Mouse (Mus musculus): ENCODE measurements around the gene Slco4a1. TPM values are rescaled to one million over a fixed set of nuclear protein-coding genes. Genes with fewer than 3 reads are reported as not detected.
A peak's percentile ranks its signal among the peaks of the same experiment; 100 is the strongest.

Gene Slco4a1
- polyA plus RNA-seq, 1 experiment from 2014 or later: 1.7 TPM

DNA sequence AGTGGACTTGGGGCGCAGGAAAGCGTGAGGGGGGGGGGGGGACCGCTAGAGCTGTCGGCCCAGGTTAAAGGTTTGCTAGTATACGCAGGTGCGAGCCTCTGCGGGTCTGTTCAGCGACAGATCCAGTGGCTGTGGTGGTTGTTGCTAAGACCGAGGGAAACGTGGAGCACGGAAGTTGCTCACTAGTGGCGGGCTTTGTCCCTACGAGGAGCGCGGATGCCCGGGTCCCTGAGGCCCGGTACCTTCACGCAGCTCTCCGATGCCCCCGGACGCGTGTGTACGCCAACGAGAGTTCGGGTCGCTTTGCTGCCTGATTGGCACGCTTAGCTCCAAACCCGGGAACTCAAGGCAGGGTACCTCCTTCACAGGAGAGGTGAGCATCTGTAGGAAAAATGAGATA is 660 bp downstream of the Slco4a1 start:
- H3K27me3 ChIP-seq (replicated peaks): peaks cover 41% of the 10 kb centered on the region
- under 1% methylated on average over 28 of the region's 28 CpGs for WGBS
- H3K4me1 ChIP-seq: peaks cover 18% of the 10 kb centered on the region
- H3K27ac ChIP-seq: no peak overlapping the region
- H3K4me2 ChIP-seq: peak overlapping the region; percentile 95
- ATAC-seq (replicated peaks): no peak
- peak overlapping the region; percentile 42; the same call in 1 of the 2 replicates for H3K9ac ChIP-seq
- H3K9me3 ChIP-seq: no peaks in the 10 kb centered on the region
- H3K36me3 ChIP-seq (replicated peaks): no peaks in the 10 kb centered on the region
- H3K4me3 ChIP-seq: peak overlapping the region; percentile 54

DNA sequence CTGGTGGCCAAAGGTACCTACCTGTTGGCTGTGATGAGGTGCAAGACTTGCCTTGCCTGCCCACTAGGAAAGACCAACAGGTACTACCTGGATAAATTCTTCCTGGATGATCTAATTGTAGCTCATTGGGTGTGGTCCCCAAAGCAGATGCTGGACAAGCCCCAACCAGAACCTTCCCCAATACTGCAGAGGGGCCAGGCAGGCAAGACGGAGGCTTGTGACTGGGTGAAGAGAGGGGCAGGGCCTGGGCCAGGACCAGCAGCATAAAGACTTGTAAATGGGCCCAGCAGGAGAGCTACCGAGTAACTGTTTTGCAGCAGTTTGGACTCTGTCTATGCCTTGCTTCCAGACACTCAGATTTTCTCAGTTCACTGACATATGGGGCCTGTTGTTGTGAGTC is 1.6 kb downstream of the Slco4a1 start:
- 24% methylated on average over 2 of the region's 2 CpGs for WGBS
- H3K36me3 ChIP-seq (replicated peaks): no peaks in the 10 kb centered on the region
- peaks cover 41% of the 10 kb centered on the region for H3K27me3 ChIP-seq (replicated peaks)
- H3K4me1 ChIP-seq: peaks cover 18% of the 10 kb centered on the region
- no peak for ATAC-seq (replicated peaks)
- no peak overlapping the region for H3K4me2 ChIP-seq
- no peak overlapping the region for H3K9ac ChIP-seq
- H3K27ac ChIP-seq: no peak overlapping the region
- no peaks in the 10 kb centered on the region for H3K9me3 ChIP-seq
- H3K4me3 ChIP-seq: no peak overlapping the region

DNA sequence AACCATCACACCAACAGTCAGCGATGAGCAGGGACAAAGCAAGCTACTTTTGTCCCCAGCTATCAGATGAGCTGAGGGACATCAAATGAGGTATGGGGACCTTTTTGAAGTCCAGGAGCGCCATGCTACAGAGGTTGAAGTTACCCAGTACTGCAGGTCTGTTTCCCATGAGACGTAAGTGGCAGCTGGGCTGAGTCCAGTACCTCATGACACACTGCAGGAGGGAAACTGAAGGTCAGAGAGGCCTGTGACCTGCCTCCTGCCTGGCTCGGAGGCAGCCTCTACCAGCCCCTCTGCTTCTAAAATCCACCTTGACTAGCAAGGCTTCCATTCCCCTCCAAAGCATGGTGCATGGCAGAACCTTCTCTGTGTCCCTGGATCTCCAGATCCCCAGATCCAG is 3.4 kb downstream of the Slco4a1 start:
- Histone ChIP-seq H3K27me3 (replicated peaks) (peaks cover 40% of the 10 kb centered on the region), H3K36me3 (replicated peaks) (no peaks in the 10 kb centered on the region), H3K9ac (no peak overlapping the region), H3K9me3 (no peaks in the 10 kb centered on the region), H3K4me3 (no peak overlapping the region), H3K4me2 (no peak overlapping the region), H3K4me1 (peaks cover 18% of the 10 kb centered on the region), H3K27ac (no peak overlapping the region)
- no peak for ATAC-seq (replicated peaks)
- WGBS: 87% methylated on average over 4 of the region's 4 CpGs

DNA sequence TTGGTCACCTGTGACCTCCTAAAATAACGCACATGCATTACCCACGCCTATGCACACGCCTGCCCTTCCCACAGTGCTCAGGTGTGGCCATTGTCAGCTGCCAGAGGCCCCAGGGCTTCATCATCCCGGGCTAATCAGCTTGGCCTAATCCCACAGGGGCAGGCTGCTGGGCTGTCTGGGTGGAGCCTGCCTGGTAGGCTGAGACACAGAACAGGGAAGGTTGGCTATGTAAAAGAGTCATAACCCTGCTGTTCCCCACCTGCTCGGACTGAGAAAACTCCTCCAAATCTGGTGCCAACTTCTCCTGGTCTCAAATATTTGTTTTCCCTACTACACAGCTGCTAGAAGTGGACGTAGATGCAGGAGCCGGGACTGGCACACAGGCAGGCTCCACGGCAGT is 4.8 kb downstream of the Slco4a1 start:
- Histone ChIP-seq H3K9ac (no peak overlapping the region), H3K27me3 (replicated peaks) (peaks cover 26% of the 10 kb centered on the region), H3K27ac (no peak overlapping the region), H3K4me1 (peaks cover 15% of the 10 kb centered on the region), H3K4me2 (no peak overlapping the region), H3K9me3 (no peaks in the 10 kb centered on the region), H3K4me3 (no peak overlapping the region), H3K36me3 (replicated peaks) (no peaks in the 10 kb centered on the region)
- no peak for ATAC-seq (replicated peaks)
- WGBS: 46% methylated on average over 8 of the region's 8 CpGs

DNA sequence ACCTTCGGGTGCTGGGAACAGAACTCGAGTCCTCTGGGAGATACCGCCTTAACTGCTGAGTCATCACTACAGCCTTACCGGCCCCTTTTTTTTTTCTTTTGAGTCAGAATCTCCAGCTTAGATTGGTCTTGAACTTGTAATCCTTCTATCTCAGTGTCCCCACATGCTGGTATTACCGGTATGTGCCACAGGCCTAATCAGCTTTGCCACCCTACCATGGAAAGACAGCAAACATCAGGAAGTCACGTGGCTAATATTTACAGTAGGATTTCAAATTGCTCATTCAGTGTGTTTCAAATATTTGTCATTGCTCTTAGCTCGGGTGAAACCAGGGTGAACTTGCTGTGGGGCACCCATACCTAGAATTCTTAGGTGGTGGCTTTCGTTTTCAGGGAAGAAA is 6.5 kb downstream of the Slco4a1 start:
- WGBS: 78% methylated on average over 8 of the region's 8 CpGs
- H3K36me3 ChIP-seq (replicated peaks): no peaks in the 10 kb centered on the region
- H3K27ac ChIP-seq: no peak overlapping the region
- no peak for ATAC-seq (replicated peaks)
- H3K27me3 ChIP-seq (replicated peaks): peaks cover 11% of the 10 kb centered on the region
- no peaks in the 10 kb centered on the region for H3K4me1 ChIP-seq
- H3K4me3 ChIP-seq: no peak overlapping the region
- H3K9ac ChIP-seq: no peak overlapping the region
- no peaks in the 10 kb centered on the region for H3K9me3 ChIP-seq
- no peak overlapping the region for H3K4me2 ChIP-seq

DNA sequence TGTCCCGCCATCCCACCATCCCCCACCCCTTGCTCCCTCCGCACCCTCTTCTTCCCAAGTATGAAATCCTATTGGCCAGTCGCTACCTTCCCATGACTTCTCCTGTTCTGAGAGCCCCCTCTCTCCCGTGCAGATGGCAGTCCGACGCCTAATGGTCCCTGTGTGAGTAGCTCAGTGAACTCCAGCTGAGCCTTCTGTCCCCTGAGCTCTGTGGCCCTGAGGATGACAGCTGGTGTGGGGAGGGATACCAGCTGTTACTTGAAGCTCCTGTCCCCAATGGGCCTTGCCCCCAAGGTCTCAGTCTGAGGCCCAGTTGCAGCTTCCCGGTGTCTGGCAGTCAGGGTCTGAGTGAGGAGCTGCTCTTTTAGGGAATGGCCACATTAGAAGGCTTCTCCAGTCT is 10.5 kb downstream of the Slco4a1 start:
- Histone ChIP-seq H3K9ac (no peak overlapping the region), H3K27me3 (replicated peaks) (peaks cover 5% of the 10 kb centered on the region; the same call in 1 of the 2 replicates), H3K4me2 (no peak overlapping the region), H3K36me3 (replicated peaks) (no peaks in the 10 kb centered on the region), H3K4me1 (no peaks in the 10 kb centered on the region), H3K27ac (no peak overlapping the region), H3K9me3 (no peaks in the 10 kb centered on the region), H3K4me3 (no peak overlapping the region)
- 42% methylated on average over 7 of the region's 7 CpGs for WGBS
- ATAC-seq (replicated peaks): no peak

DNA sequence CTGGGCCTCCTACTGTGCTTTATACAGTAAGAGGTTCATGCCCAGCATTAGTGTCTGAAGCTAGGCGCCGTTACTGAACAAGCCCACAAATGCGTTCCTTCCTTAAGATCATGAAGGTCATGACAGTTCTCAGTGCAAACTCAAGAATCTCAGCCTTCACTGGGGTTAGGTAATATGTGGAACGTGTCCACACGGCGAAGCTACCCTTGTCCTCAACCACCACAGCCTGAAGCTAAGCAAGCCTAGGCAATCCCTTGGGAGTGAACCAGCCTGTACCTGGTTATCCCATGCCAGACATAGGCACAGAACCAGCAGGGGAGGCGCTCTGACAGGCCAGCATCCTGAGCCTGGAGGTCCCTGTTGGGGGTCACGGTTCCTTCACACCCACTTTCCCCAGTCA is 12.8 kb downstream of the Slco4a1 start:
- ATAC-seq (replicated peaks): no peak
- Histone ChIP-seq H3K9me3 (no peaks in the 10 kb centered on the region), H3K36me3 (replicated peaks) (no peaks in the 10 kb centered on the region), H3K4me2 (no peak overlapping the region), H3K9ac (no peak overlapping the region), H3K4me1 (0 out of 2 replicates have a peak, but pooled peaks cover 3% of the 10 kb centered on the region), H3K4me3 (no peak overlapping the region), H3K27me3 (replicated peaks) (peaks cover 5% of the 10 kb centered on the region; the same call in 1 of the 2 replicates), H3K27ac (no peak overlapping the region)
- WGBS: 93% methylated on average over 8 of the region's 8 CpGs

DNA sequence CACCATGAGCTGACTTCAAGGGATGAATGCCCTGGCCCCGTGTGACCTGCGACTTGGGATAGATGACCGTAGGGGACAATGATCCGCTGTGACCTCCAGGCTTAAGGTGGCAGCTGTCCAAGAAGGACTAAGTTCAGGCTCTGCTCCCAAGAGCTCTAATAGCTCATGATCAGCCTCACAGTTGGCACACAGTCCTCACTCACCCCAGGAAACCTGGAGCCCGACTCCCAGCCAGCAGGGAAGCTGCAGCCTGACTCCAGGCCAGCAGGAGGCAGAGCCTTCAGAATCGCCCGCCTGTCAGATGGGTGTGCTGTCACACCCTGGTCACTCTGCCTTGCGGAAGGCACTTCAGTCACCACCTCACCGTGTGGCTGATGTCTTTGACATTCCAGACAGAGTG is 13.7 kb downstream of the Slco4a1 start:
- H3K4me1 ChIP-seq: 0 out of 2 replicates have a peak, but pooled peaks cover 3% of the 10 kb centered on the region
- WGBS: 73% methylated on average over 9 of the region's 9 CpGs
- no peak overlapping the region for H3K4me2 ChIP-seq
- no peak for ATAC-seq (replicated peaks)
- no peak overlapping the region for H3K4me3 ChIP-seq
- H3K36me3 ChIP-seq (replicated peaks): no peaks in the 10 kb centered on the region
- no peaks in the 10 kb centered on the region for H3K9me3 ChIP-seq
- no peak overlapping the region for H3K9ac ChIP-seq
- peaks cover 5% of the 10 kb centered on the region; the same call in 1 of the 2 replicates for H3K27me3 ChIP-seq (replicated peaks)
- no peak overlapping the region for H3K27ac ChIP-seq

DNA sequence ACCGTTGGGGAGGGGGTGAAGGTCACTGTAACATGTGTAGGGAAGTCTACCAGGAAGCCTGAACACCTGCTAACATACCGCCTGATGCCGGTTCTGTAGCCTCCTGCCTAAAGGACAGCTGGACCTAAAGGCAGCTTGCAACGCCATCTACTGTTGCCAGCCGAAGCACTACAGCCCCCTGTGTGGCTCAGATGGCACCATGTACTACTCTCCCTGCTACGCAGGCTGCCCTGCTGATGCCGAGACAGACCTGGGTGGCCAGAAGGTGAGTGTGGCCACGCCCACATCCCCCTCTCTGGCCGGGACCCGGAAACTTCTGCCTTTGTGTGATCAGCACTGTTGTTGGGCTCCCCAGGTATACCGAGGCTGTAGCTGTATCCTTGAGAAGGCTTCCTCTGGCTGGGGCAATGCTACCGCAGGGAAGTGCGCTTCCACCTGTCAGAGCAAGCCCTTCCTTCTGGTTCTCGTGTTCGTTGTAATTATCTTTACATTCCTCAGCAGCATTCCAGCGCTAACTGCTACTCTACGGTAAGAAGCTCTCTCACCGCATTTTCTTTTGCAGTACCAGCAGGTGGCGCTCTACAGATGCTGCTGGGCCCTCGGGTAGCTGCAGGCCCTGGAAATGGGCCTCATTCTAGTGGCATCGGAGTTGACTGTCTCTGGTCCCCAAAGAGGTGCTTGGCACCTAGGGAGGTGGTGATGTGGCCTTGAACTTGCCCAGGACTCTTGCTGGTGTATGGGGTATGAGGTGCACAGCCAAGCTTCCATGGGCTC is 16.4 kb downstream of the Slco4a1 start:
- 5% methylated on average over 21 of the region's 21 CpGs for WGBS
- Histone ChIP-seq H3K9ac (no peak overlapping the region), H3K4me1 (0 out of 2 replicates have a peak, but pooled peaks cover 3% of the 10 kb centered on the region), H3K27ac (no peak overlapping the region), H3K36me3 (replicated peaks) (no peaks in the 10 kb centered on the region), H3K9me3 (no peaks in the 10 kb centered on the region), H3K27me3 (replicated peaks) (peaks cover 5% of the 10 kb centered on the region; the same call in 1 of the 2 replicates), H3K4me3 (no peak overlapping the region), H3K4me2 (no peak overlapping the region)
- peak; percentile 49 for ATAC-seq (replicated peaks)

DNA sequence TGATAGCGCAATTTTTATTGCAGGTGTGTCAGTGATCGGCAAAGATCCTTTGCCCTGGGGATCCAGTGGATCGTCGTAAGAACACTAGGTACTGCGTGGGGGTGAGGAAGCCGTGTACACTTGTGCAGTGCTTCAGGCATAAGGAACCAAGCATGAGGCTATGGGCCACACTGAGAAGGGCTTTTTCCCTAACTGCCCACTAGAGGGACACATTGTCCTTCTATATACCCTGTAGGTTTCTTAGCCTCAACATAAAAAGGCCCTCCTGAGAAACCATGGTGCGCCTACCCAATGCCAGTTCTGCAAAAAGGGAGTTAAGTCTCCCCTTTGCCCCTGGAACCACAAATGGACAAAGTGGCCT is 17.0 kb downstream of the Slco4a1 start:
- no peak overlapping the region for H3K9ac ChIP-seq
- H3K36me3 ChIP-seq (replicated peaks): no peaks in the 10 kb centered on the region
- peak; percentile 83 for ATAC-seq (replicated peaks)
- no peak overlapping the region for H3K27ac ChIP-seq
- 37% methylated on average over 7 of the region's 7 CpGs for WGBS
- no peak overlapping the region for H3K4me2 ChIP-seq
- H3K4me1 ChIP-seq: 0 out of 2 replicates have a peak, but pooled peaks cover 3% of the 10 kb centered on the region
- no peak overlapping the region for H3K4me3 ChIP-seq
- peaks cover 5% of the 10 kb centered on the region; the same call in 1 of the 2 replicates for H3K27me3 ChIP-seq (replicated peaks)
- H3K9me3 ChIP-seq: no peaks in the 10 kb centered on the region

DNA sequence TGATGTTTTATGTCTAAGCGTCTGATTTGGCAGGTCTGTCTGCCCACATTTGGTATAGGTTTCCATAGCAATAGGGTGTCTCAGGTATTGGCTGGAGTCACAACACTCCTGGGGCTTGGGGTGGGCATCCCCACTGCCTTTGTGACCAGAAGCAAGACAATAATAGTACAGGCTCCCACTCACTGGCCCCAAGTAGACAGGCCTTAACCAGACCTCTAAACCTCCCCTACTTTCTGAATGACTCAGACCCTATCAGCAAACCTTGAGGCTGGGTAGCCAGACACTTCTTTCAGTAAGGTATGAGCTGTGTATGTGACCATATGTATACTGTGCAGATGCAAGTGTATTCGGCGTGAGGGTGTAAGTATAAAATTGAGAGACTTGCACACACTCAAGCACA is 18.8 kb downstream of the Slco4a1 start:
- no peaks in the 10 kb centered on the region for H3K36me3 ChIP-seq (replicated peaks)
- 0 out of 2 replicates have a peak, but pooled peaks cover 3% of the 10 kb centered on the region for H3K4me1 ChIP-seq
- H3K4me3 ChIP-seq: no peak overlapping the region
- no peak for ATAC-seq (replicated peaks)
- WGBS: 91% methylated on average over 3 of the region's 3 CpGs
- no peaks in the 10 kb centered on the region for H3K9me3 ChIP-seq
- no peak overlapping the region for H3K27ac ChIP-seq
- H3K9ac ChIP-seq: no peak overlapping the region
- H3K4me2 ChIP-seq: no peak overlapping the region
- peaks cover 5% of the 10 kb centered on the region; the same call in 1 of the 2 replicates for H3K27me3 ChIP-seq (replicated peaks)

DNA sequence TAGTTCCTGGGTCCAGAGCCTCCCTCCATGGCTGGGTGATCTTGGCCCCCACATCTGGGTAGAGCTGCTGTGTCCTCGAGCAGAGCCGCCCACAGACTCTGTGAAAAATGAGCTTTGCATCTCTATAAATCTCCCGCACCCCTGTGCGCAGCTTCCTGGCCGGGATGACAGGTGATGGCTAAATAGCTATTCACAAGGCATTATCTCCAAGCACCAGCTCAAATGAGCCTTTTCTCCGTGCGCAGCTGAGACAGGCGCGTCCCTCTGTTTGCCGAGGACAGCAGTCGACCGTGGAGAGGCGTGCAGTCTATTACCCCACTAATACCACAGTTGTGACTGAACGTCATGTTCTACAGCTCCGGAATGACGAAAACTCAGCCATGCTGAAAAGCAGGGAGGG is 26.2 kb downstream of the Slco4a1 start:
- Histone ChIP-seq H3K27ac (peak overlapping the region; percentile 35), H3K9me3 (no peaks in the 10 kb centered on the region), H3K36me3 (replicated peaks) (no peaks in the 10 kb centered on the region), H3K4me1 (peaks cover 25% of the 10 kb centered on the region), H3K9ac (no peak overlapping the region), H3K27me3 (replicated peaks) (0 out of 2 replicates have a peak, but pooled peaks cover 5% of the 10 kb centered on the region), H3K4me2 (peak overlapping the region; percentile 32), H3K4me3 (no peak overlapping the region)
- ATAC-seq (replicated peaks): peak; percentile 71
- WGBS: 4% methylated on average over 16 of the region's 16 CpGs

DNA sequence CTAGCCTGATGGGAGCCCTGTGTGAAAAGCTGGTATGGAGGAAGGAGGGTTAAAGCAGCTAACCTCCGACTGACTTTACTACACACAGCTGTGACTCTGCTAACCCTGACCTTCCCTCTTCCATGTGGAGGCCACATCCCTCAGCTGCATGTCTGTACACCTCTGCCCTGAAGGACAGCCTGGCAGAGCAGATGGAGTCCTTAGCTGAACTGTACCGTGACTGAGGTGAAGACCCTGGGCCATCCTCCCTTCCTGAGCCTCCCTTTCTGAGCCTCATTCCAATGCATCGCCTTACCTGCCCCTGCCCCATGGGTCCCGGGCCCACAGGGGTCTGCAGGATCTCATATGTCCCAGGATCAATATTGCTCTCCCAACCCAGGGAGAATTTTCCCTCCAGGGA is 28.8 kb downstream of the Slco4a1 start:
- H3K4me1 ChIP-seq: peaks cover 36% of the 10 kb centered on the region
- H3K36me3 ChIP-seq (replicated peaks): no peaks in the 10 kb centered on the region
- no peak overlapping the region for H3K4me2 ChIP-seq
- H3K27ac ChIP-seq: 0 out of 2 replicates have a peak overlapping the region, but pooled peaks have one; percentile 42
- WGBS: 68% methylated on average over 4 of the region's 4 CpGs
- H3K4me3 ChIP-seq: no peak overlapping the region
- ATAC-seq (replicated peaks): no peak
- H3K27me3 ChIP-seq (replicated peaks): 0 out of 2 replicates have a peak, but pooled peaks cover 5% of the 10 kb centered on the region
- no peaks in the 10 kb centered on the region for H3K9me3 ChIP-seq
- H3K9ac ChIP-seq: no peak overlapping the region

Measured in midbrain, embryonic 15.5 days (tissue).